Mouse (Mus musculus) monocyte, adult 2 months (primary cell): ENCODE measurements around the gene Kcnj4.

ENCODE experiments used
- DNase-seq, 2 experiments: peaks; one replicate each; pipeline ENCODE4 v3.0.0; 2022; ENCODE audit warnings: low spot score in 2 of 2, low read depth in 1 of 2

Kcnj4 gene

DNA sequence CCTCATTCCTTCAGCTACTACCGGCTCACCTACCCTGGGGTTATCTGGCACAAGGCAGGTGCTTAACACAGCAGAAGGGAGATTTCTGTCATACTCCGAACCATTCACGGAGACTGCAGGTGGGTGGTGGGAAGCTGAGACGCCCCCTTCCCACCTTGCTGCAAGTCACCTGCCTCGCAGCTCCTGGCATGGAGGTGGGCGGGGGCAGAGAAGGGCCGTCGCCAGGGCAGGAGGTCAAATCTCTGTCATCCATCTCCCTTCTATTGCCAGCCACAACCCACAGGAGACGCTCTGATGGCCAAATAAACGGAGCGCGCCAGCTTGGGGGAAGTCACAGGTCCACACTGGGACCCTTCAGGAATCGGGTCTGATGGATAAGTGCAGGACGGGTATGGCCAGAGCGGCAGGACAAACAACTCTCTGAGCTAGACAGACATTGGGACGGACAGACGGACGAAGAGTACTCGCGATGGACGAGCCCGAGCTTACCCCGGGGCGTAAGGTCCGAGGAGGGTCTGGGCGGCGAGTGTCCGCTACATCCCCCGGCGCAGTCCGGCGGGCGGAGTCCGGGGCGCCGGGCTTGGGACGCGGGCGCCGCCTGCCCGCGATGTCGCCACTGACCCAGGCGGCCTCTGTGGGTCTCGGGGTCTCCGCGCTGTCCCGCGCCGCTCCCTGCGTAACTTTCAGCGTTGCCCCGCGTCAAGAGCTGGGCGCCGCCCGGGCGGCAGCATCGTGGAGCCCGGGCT lies at the start of gene Kcnj4:
Gene Kcnj4, minus strand, starts transcription at position 535 of the 746 bp plus-strand sequence.
- no peak for DNase-seq

DNA sequence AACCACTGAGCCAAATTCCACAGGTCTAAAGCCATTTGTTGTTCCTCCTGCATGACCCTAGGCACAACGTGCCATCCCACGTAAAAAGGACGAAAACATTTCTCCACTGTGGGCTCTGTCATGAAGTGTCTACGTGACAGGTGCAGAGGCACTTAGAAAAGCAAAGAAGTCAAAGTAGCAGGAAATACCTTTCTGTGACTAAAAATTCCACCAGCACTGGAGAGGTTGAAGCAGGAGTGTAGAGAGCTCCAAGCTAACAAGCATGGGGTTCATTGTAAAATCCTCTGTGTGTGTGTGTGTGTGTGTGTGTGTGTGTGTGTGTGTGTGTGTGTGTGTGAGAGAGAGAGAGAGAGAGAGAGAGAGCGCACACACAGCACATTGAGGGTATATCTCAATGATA lies 47.5 kb upstream of the Kcnj4 start:
- no peak for DNase-seq

DNA sequence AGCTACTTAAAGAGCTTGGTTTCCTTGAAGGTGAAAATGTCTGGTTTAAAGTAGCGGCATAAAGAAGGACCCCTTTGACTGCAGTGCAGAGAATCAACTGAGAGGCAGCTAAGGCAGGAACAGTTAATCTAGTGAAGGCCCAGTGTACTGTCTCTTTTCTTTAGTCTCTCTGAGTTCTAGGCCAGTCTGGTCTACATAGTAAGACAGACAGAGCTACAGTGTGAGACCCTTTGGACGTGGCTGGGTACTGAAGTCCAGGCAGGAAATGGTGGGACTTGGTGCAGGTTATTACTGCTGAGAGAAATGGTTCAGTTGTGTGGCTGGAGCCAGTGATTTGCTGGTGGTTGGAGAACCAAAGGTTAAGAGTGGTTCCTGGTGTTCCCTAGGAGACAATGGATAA lies 43.2 kb upstream of the Kcnj4 start:
- no peak for DNase-seq

DNA sequence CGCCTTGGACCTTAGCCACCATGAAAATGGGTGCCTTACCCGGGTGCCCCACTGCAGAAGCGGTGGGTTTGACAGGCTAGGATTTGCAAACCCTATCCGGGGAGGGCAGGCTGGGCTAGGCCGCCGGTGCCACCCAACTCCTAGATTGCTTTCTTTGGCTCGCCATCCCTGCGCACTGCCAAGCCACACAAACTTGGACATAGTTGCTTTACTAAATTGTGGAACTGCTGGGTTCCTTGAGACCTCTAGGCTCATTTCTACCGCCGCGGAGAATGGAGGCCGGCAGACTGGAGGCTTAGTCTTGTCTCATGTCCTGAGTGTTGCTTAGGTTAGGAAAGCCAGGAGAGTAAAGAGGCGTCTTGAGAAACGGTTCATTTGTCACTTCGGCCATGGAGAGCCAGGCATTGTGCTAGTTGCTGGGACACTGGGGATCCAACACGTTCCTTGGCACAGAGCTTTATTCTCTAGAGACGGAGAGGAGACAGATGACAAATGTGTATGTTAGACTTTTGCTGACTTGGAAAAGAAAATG lies 42.3 kb upstream of the Kcnj4 start:
- DNase-seq, result no peak

DNA sequence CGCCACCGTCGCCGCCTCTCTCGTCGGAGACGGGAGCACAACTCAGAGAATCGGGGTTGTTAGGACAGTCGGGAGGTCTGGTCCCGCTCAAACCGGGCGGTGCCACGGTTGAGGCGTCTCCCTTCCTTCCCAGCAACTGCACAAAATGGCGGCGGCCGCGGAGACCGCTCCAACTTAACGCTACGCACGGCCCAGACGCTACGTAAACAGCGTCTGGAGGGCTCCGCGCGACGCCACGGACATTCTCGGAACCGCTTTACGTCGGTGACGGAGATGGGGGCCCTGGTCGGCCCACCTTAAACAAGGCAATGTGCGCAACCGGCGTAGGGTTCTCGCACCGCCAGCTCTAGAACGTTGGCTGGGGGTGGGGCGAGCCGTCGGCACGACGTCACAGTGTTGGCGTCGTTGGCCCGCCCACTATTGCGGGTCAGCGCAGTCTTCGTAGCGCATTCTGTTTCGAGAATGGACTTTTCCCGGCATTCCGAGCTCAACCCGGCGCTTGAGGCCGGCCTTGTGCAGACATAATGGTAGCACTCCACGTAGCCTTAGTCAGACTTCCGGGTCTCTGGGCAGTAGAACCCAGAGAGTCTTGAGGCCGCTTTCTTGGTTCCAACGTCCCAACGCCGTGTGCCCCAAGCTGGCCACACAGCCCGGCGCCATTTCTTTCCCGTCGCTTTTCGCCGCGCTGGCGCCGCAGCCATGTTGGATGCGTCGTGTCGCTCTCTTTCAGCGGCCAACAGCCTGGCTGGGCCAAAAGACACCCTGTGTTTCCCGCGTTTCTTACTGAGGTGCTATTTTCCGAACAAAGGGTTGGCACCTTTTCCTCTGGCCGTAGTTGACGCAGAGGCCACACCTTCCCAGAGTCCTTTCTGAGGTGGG lies 41.6 kb upstream of the Kcnj4 start, which contains the start of gene Ddx17:
Gene Ddx17, minus strand, starts transcription at position 332 of the 879 bp plus-strand sequence.
- peak; percentile 91 to 99 for DNase-seq

DNA sequence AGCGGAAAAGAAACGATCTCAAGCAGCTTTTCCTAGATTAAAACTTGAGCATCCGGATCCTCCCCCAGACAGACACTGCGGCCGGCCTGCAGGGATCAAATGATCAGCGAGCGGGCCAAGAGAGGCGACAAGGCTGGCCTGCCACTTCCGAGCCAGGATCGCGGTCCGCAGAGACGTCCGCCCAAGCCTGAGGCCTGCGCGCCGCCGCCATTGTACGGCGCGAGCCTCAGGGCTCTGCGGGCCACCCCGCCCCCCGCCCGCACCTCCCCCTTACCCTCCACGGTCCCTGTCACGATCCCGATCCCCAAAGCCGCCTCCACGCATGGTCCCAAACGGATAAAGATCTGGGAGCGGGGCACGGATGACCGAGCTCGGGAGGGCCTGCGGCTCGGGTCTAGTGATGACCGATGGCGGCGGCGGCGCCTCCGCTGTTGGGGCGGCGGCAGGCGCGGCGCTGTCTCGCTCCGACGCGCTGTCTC lies 40.9 kb upstream of the Kcnj4 start:
- DNase-seq, result peak; percentile 19 to 53

DNA sequence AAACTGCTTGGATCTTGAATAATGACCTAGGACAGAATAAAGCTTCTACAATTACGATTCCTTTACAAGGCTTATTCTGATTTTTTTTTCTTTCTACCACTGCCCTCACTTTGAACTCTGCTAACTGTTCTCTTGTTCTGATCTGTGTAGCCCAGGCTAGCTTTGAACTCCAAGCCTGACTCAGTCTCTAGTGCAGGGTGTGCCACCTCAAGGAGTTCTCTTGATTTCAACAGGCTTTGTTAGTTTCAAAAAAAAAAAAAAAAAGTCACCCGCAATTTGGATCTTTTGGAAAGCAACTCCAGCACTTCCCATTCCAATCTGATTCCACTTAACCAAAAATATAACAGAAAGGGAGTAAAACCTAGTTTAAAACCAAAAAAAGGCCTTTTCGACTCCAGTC lies 40.5 kb upstream of the Kcnj4 start:
- no peak for DNase-seq

DNA sequence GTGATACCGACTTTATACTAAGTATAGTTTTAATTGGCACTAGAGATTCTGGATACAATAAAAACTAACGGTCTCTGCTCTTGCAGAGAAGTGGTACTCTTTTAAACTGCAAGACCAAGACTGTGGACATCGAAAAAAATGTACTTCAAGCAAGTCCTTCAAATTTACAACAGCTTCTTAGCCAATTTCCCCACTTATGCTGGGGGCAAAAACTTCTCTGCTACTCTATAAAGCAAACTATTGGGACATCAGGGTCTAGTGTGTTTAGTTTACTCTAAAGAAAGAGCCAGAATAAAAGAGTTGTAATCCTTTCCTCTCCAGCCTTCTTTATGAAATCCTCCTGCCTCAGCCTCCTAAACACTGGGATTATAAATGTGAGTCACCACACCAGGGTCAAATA lies 38.9 kb upstream of the Kcnj4 start:
- no peak for DNase-seq

DNA sequence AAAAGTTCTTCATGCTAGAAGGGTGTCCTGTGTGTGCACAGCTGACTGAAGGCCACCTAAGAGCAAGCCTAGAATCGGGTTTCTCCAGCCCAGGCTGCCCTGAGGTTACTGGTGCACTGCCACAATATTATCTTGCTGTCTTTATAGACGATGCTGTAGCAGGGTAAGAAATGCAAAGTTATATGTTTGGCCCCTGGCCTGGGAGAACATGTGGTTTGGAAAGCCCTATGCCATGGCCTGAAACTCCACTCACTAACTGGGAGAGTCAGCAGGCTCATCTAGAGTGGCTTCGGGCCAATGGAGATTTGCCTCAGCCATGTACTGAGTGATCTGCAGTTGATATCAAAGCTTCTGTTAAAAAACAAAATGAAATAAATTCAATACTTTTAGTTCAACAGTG lies 28.8 kb upstream of the Kcnj4 start:
- no peak for DNase-seq

DNA sequence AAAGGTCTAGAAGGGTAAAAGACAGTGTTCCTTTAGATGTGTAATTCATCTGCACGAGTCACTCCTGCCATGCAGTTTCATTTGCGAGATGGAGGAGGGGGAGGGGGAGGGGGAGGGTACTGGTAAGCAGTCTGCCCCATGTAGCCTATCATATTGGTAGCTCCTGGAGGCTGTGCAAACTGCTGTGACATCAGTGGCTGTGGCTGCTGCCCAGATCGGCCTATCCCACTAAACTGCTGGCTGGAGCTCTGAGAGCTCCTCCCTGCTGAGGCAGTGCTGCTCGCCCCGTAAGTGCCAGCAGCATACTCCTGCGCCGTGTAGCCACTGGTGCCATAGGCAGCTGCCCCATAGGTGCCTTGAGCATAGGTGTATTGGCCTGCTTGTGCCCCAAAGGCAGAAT lies 24.9 kb upstream of the Kcnj4 start:
- DNase-seq, result no peak

DNA sequence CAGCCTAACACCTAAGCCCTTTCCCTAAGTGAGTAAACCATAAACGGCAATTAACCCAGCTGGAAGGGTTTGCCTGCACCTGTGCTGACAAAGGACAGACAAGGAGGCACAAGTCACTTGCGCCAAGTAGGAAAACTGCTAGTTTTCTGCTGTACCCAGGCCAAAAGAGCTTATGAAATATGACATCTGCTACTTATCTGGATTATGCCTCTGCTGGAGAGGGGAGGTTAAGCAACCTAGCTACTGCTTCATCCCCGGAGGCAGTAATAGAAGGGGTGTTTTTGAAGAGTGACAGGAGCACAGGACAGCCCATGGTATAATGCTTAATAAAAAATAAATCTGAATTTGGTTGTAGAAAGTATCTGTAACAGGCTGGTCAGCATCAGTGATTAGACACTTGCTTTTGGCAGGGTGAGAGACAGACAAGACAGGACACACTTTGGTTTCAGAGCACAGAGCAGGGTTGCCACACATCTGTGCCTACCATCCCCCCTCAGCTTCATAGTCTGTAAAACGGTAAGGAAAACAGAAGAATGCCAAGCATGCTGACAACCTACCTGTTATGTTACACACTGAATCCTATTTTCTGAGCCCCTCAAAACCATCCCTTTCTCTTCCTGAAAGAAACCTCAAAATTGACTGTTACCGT lies 23.1 kb upstream of the Kcnj4 start:
- no peak for DNase-seq

DNA sequence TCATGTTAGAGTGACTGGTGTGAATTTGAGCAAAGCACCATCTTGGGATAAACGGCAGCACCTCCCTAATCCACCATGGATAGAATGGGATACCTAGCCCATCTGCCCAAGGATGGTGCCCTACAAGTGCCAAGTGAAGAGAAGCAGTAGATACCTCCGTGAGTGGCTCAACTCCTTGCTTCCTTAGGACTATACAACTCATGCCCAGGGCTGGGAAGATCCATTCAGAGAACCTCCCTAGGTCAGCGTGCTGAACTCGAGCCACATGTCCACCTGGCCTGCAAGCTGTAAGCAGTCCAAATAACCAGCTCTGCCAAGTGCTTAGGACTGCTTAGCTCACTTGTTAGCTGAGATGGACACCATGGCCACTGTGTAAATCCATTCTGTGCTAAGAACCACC lies 22.2 kb upstream of the Kcnj4 start:
- no peak for DNase-seq

DNA sequence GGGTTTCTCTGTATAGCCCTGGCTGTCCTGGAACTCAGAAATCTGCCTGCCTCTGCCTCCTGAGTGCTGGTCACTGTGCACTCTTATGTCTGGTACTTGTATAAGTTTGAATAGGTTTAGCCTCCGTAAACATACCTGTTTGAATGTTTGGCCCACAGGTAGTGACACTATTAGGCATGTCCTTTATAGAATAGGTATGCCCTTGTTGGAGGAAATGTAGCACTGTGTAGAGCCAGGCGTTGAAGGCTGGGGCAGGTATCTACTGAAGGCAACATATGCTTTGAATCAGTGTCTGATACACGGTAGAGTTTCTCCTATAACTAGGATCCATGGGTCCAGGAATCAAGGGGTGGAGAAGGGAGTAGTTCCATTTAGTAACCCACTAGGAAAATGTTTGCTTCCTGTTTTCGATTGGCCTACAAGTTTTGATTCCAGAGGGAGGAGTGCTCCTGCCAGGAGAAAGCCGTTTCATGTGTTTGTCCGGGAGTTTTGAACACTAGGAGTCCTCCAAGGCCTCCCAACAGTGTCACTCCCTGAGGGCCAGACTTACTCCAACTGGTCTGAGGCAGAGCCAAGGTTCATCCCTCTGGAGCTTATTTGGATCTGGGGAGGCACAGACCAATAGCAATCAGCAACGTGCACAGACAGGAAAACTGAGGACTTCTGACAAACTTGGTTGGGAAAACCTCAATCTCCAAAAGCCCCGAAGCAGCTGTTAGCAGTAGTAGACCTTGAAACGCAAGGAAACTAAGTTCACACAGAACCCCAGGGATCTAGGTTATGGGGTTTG lies 21.1 kb upstream of the Kcnj4 start:
- DNase-seq, result no peak

DNA sequence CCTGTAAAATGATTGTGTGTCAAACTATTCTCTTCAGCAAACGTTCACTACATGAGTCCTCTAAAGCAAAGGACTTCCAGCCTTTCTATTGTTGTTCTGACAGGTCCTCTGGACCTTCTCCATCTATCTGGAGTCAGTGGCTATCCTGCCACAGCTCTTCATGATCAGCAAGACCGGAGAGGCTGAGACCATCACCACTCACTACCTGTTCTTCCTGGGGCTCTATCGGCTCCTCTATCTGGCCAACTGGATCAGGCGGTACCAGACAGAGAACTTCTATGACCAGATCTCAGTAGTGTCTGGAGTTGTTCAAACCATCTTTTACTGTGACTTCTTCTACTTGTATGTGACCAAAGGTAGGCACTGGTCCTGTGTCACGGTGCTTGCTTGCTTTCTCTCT lies 20.5 kb upstream of the Kcnj4 start:
- no peak for DNase-seq

DNA sequence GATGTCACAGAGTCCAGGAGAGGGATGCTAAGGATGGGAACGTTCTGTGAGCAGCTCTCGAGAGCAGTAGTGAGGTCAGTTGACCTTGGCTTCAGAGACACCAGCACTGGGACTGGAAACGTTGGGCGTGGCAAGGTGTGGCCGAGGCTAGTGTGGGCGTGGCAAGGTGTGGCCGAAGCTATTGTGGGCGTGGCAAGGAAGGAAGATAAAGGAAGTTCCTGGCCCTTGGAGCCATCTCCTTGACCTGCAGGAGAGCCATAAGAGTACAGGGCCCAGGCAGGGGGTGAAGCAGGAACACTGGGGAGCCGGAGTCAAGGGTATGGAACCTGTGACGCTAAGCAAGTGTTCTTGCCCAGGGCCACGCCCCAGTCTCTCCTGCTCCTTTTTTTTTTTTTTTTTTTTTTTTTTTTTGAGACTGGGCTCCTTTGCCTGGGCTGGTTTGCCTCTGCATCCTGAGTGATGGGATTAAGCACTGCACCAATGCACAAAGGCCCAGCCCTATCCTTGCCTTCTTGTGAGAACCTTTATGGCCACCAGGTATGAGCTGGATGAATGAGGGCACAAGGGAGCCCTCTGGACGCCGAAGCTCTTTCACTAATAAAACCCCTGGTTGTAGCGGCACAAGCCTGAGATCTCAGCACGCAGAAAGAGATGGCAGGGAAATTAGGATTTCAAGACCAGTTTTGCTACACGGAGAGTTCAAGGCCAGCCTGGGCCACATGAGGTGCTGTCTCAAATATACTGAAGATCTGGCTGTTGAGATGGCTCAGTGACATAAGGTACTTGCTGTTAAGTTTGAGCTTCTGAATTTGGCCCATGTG lies 14.6 kb upstream of the Kcnj4 start:
- no peak for DNase-seq

DNA sequence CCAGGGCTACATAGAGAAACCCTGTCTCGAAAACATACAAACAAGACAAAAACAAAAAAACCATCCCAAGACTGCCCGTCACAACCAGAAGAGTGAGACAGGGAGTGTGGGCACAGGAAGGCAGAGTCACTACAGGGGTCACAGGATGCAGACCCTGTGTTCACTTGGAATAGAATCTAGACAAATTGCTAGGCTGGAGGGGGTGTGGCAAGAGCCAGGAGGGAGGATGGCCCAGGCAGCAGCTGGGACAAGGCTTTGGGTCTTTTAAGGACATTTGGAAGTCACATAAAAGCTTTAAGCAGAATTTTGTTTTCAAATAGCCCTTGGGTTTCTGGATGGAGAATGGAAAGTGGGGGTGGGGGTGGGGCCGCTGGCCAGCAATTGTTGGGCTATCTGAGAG lies 13.5 kb upstream of the Kcnj4 start:
- DNase-seq, result no peak

DNA sequence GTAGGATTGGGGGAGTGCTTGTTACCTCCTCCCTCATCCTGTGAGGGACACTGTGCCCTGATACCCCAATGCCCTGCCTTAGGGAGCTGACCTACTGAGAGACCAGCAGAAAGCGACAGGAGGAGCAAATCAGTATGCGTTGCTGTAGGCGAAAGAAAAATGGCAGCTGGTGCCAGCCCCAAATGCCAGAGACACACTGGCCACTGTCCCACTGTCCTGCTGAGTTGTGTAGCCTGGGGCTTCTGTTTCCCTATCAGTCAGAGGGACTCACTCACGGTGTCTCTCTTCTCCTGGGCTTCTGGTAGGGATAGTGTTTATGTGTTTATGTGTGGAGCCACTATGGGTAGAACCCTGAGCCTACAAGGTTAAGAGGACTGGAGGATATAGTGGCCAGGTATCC lies 12.7 kb upstream of the Kcnj4 start:
- DNase-seq, result no peak

DNA sequence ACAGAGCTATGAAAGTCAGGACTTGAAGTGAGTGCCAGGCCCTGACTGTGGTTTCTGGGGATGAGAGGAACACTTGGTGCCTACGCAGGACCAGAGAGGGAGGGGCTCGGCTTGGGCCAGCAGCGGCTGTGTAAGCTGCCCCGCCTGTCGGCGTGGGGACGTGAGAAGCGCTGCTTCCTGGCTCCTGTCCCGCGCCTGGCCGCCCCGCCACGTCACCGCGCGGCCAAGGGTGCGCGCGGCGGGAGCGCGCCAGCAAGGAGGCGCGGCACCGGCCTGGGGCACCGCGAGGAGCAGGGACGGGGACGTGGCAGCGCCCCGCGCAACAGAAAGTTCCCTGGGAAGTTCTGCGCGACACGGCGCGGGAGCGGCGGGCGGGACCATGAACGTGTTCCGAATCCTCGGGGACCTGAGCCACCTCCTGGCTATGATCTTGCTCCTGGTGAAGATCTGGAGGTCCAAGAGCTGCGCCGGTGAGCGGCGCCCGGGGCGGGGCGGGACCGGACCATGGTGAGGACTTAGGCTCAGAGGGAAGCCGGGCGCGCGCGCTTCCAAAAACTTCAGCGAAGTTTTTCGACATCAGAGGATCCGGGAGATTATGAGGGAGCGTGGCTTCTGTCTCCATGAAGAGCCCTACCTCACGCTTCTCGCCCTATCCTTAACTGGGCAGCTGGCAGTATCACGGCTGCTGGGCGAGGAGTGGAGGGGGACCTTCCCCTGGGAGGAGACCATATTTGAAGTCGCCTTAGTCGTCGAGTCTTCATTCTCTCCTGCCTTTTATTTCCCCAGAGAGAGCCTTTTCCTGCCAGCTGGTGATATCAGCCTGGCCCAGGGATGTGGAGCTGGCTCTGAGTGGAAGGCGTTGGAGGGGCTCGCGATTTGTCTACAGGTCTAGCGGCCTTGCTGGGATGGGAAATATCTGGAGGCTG lies 11.4 kb upstream of the Kcnj4 start, which contains the start of gene Kdelr3:
Gene Kdelr3, plus strand, starts transcription at position 241 of the 926 bp plus-strand sequence.
- no peak for DNase-seq

DNA sequence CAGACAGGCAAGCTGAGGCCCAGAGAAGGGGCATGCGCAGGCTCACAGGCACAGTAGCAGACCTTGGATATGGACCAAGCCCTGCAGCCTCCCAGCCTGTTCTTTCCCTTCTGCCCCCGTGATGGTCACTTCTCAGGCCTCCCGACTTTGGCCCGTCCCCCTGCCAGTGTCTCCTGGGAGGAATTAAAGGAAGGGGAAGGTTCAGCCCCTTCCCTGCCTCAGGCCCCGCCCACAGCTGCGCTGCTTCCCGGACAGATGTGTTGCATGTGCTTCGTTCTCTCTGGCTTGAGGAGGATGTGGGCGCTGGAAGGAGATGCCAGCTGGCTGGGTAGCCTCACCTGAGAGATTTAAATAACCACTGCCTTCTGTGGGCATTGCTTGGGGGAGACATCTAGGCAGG lies 8.9 kb upstream of the Kcnj4 start:
- no peak for DNase-seq
